ENCODE assay signal across 8 mouse cellular contexts in the genomic region with DNA sequence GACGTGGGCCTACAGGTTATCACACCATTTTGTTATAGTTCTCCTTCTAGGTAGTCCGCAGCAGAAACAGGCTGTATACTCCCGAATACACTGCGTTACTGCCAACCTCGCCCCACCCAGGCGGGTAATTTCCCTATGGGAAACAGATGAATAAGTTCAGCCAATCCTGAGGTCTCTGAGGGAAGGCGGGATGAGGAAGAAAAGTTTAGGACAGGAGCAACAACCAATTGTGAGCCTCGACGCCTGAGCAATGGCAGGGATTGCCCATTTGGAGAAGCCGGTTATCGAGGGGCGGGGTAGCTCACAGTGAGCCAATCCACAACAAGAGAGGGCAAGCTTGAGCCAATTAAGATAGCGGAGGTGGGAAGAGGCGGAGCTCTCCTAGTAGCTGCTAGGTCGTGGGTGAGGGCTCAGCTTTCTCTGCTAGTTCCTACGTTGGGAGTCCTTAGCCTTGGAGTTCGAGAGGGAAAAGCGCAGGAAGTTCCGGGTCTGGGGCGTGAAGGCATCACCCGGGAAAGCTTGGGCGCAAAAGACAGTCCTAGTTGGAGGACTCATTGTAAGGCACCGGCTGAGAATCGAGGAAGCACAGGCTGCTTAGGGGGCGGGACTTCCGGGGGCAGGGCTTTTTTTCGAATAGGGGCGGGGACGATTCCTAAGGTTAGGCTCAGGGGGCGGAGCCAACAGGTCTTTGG. TPM values are rescaled to one million over a fixed set of nuclear protein-coding genes. Genes with fewer than 3 reads are reported as not detected.
A peak's percentile ranks its signal among the peaks of the same experiment; 100 is the strongest.
DNase-seq lines count a peak whose midpoint lies in the region; ATAC-seq and TF ChIP-seq lines count a peak whose summit lies in the region.

A gene (plus strand): TSS at position 426 of the 692 bp plus-strand sequence.

- peak within 1 kb of the TSS; percentile 82 for H3K4me2 ChIP-seq in forebrain, embryonic 16.5 days (ENCODE audit: low read length)
- H3K4me2 ChIP-seq in lung, embryonic 14.5 days: peak within 1 kb of the TSS; percentile 85

- intact Hi-C loops in heart, postnatal 36 days (cut with DNase I): loop anchor here (2.0 kb wide), 1 partner anchor 15 kb away; no protein-coding TSS in a partner anchor

- H3K9me3 ChIP-seq in G1E (replicated peaks): no peaks in the 10 kb centered on the region
- H3K9me3 ChIP-seq in forebrain, embryonic 16.5 days (ENCODE audit: control insufficient read depth, low read length): no peaks in the 10 kb centered on the region
- no peaks in the 10 kb centered on the region for H3K9me3 ChIP-seq in lung, embryonic 14.5 days (ENCODE audit: low read depth, low read length)

- H3K4me3 ChIP-seq in G1E (ENCODE audit: low read depth, low read length): peak within 1 kb of the TSS; percentile 74
- peak within 1 kb of the TSS; percentile 71 for H3K4me3 ChIP-seq in forebrain, embryonic 16.5 days (replicated peaks; ENCODE audit: low read length)
- H3K4me3 ChIP-seq in layer of hippocampus, adult 2 months: peak within 1 kb of the TSS; percentile 64
- peak within 1 kb of the TSS; percentile 60 for H3K4me3 ChIP-seq in lung, embryonic 14.5 days (ENCODE audit: low read depth, low read length)
- peak within 1 kb of the TSS; percentile 77 for H3K4me3 ChIP-seq in olfactory bulb, adult 2 months (ENCODE audit: insufficient read depth, low read depth, low read length)
- H3K4me3 ChIP-seq in thymus, adult 2 months (ENCODE audit: control insufficient read depth, insufficient read depth, low read length): peak within 1 kb of the TSS; percentile 77

- TF ChIP-seq CTCF in G1E (IDR thresholded peaks at IDR 0.05; ENCODE audit: low read depth, low read length): no peak
- TF ChIP-seq CTCF in layer of hippocampus, adult 2 months (conservative IDR thresholded peaks at IDR 0.05): no peak
- no peak for TF ChIP-seq CTCF in lung, embryonic 14.5 days (IDR thresholded peaks at IDR 0.05; ENCODE audit: low read depth)
- TF ChIP-seq CTCF in olfactory bulb, adult 2 months (IDR thresholded peaks at IDR 0.05; ENCODE audit: insufficient read depth, low read depth, low read length): no peak
- no peak for TF ChIP-seq CTCF in thymus, adult 2 months (IDR thresholded peaks at IDR 0.05; ENCODE audit: borderline replicate concordance, control insufficient read depth, extremely low read depth, insufficient read depth, low read length, poor library complexity)

- H3K27me3 ChIP-seq in G1E (ENCODE audit: insufficient read depth, low read length): no peaks in the 10 kb centered on the region
- H3K27me3 ChIP-seq in forebrain, embryonic 16.5 days (replicated peaks; ENCODE audit: control insufficient read depth, insufficient read depth, low read length): no peaks in the 10 kb centered on the region
- H3K27me3 ChIP-seq in lung, embryonic 14.5 days (ENCODE audit: insufficient read depth, low read length): no peaks in the 10 kb centered on the region
- no peaks in the 10 kb centered on the region for H3K27me3 ChIP-seq in thymus, adult 2 months (ENCODE audit: control insufficient read depth, insufficient read depth, low read length)

- peak; percentile 95 for ATAC-seq in G1E (ENCODE audit: extremely low read depth, insufficient number of reproducible peaks, low FRiP score, poor library complexity, severe bottlenecking)
- peak; percentile 98 for ATAC-seq in forebrain, embryonic 16.5 days
- peak; percentile 97 for ATAC-seq in lung, embryonic 14.5 days (ENCODE audit: insufficient read depth)

- peak within 1 kb of the TSS; percentile 96 for H3K27ac ChIP-seq in forebrain, embryonic 16.5 days (ENCODE audit: low read length)
- peak within 1 kb of the TSS; percentile 90 for H3K27ac ChIP-seq in layer of hippocampus, adult 2 months
- H3K27ac ChIP-seq in lung, embryonic 14.5 days (ENCODE audit: low read depth): peak within 1 kb of the TSS; percentile 88
- H3K27ac ChIP-seq in olfactory bulb, adult 2 months (ENCODE audit: insufficient read depth, low read depth, low read length): peak within 1 kb of the TSS; percentile 65
- peak within 1 kb of the TSS; percentile 28; the same call in 1 of the 2 replicates for H3K27ac ChIP-seq in thymus, adult 2 months (ENCODE audit: control insufficient read depth, insufficient read depth, low read length)

- H3K4me1 ChIP-seq in G1E (ENCODE audit: insufficient read depth, low read depth, low read length): peaks cover 53% of the 10 kb centered on the region
- peaks cover 18% of the 10 kb centered on the region for H3K4me1 ChIP-seq in forebrain, embryonic 16.5 days (replicated peaks; ENCODE audit: control insufficient read depth, insufficient read depth, low read length)
- H3K4me1 ChIP-seq in lung, embryonic 14.5 days (ENCODE audit: insufficient read depth): 0 out of 2 replicates have a peak, but pooled peaks cover 3% of the 10 kb centered on the region
- peaks cover 18% of the 10 kb centered on the region for H3K4me1 ChIP-seq in olfactory bulb, adult 2 months (ENCODE audit: control insufficient read depth, insufficient read depth, low read length)
- peaks cover 19% of the 10 kb centered on the region; the same call in 1 of the 2 replicates for H3K4me1 ChIP-seq in thymus, adult 2 months (replicated peaks; ENCODE audit: control insufficient read depth, insufficient read depth, low read length)

- H3K9ac ChIP-seq in forebrain, embryonic 16.5 days (replicated peaks; ENCODE audit: low read depth, low read length): peak within 1 kb of the TSS; percentile 68
- peak within 1 kb of the TSS; percentile 55 for H3K9ac ChIP-seq in lung, embryonic 14.5 days

- under 1% methylated on average over 30 of the region's 30 CpGs for WGBS in forebrain, embryonic 16.5 days
- under 1% methylated on average over 30 of the region's 30 CpGs for WGBS in lung, embryonic 14.5 days
- under 1% methylated on average over 30 of the region's 30 CpGs for WGBS in olfactory bulb, adult 2 months
- WGBS in thymus, adult 2 months: under 1% methylated on average over 30 of the region's 30 CpGs

- H3K36me3 ChIP-seq in G1E (replicated peaks): peaks cover 41% of the 10 kb centered on the region
- peaks cover 3% of the 10 kb centered on the region; the same call in 1 of the 2 replicates for H3K36me3 ChIP-seq in forebrain, embryonic 16.5 days (ENCODE audit: control insufficient read depth, insufficient read depth)
- peaks cover 29% of the 10 kb centered on the region for H3K36me3 ChIP-seq in lung, embryonic 14.5 days (ENCODE audit: insufficient read depth)
- 0 out of 2 replicates have a peak, but pooled peaks cover 6% of the 10 kb centered on the region for H3K36me3 ChIP-seq in thymus, adult 2 months (ENCODE audit: control insufficient read depth, insufficient read depth, low read length)

- peak; percentile 88 for DNase-seq in G1E (ENCODE audit: low spot score)
- DNase-seq in cerebellum, adult 18-20 months: peak; percentile 91 to 98
- peak; percentile 86 to 89 for DNase-seq in heart, postnatal 36 days
- peak; percentile 91 to 98 for DNase-seq in layer of hippocampus, adult 2 months (ENCODE audit: low spot score in 2 of 2)
- peak; percentile 97 for DNase-seq in lung, embryonic 14.5 days
- peak; percentile 92 for DNase-seq in thymus, adult 2 months

- TF ChIP-seq POLR2A in olfactory bulb, adult 2 months (IDR thresholded peaks at IDR 0.05; ENCODE audit: insufficient read depth, low read depth, low read length): peak; percentile 66
- peak; percentile 59; the same call in 1 of the 2 replicates for TF ChIP-seq POLR2A in thymus, adult 2 months (IDR thresholded peaks at IDR 0.05; ENCODE audit: control insufficient read depth, extremely low read depth, insufficient read depth, low read length, poor library complexity)

RNA-seq across cellular contexts. Expression of the gene that starts here (rescaled TPM):
- 0.73 and 1.7 TPM in 2 replicates for total RNA-seq in G1E (2014; fragmentation: Nextera tagmentation)
- total RNA-seq in G1E (2017): 2.7 and 3.2 TPM in 2 replicates
- 1.7 and 1.8 TPM in 2 replicates for polyA plus RNA-seq in G1E (2012)
- 8.9 and 9.6 TPM in 2 replicates for polyA plus RNA-seq in forebrain, embryonic 16.5 days (2015; fragmentation: Nextera tagmentation; extraction: Ambion mirVana)
- total RNA-seq in heart, postnatal 36 days (2021): 1 to 10 TPM; 1.3 to 1.7 TPM
- total RNA-seq in layer of hippocampus, adult 2 months (2021): 1 to 10 TPM; 5.8 to 6.5 TPM
- 6.1 and 6.6 TPM in 2 replicates for polyA plus RNA-seq in lung, embryonic 14.5 days (2014; fragmentation: Nextera tagmentation; extraction: Ambion mirVana)
- polyA plus RNA-seq in olfactory bulb, adult 2 months (2012; ENCODE audit: insufficient read depth, insufficient read length, low replicate concordance, missing spikeins): not detected in 2 replicates
- 3.0 and 3.2 TPM in 2 replicates for polyA plus RNA-seq in thymus, adult 2 months (2012; rRNA removed)

Comparison
In these comparisons a context has a peak if more than half of its experiments do, and no peak if none do; other contexts are left out.
1. Peak in every context shown above with its lines: DNase-seq, ATAC-seq, H3K4me3 ChIP-seq and H3K27ac ChIP-seq.
2. H3K27ac ChIP-seq: peak in every context shown above with its lines; median percentile 96 in forebrain, embryonic 16.5 days; 90 in layer of hippocampus, adult 2 months; 88 in lung, embryonic 14.5 days; 65 in olfactory bulb, adult 2 months; 28 in thymus, adult 2 months.